Mouse (Mus musculus) heart, embryonic 15.5 days (tissue): Measurements from ENCODE around the gene Gm11733. TPM values are rescaled to one million over a fixed set of nuclear protein-coding genes. Genes with fewer than 3 reads are reported as not detected.

Experiments
- ATAC-seq: fragments of 200-750 bp; cut with Nextera tagmentation; replicated peaks from 2 replicates; pipeline ENCODE4 v1.8.0; 2017; ENCODE audit warnings: low read depth, moderate TSS enrichment; ENCODE audit not compliant: insufficient number of reproducible peaks, insufficient read depth, low FRiP score
- H3K27ac ChIP-seq: fragments of 300-500 bp; sonication (generic); 2 replicates; pipeline ENCODE4 v1.5.1; 2015; ENCODE audit warnings: mild to moderate bottlenecking, inconsistent platforms
- H3K27me3 ChIP-seq: fragments of 300-500 bp; sonication (generic); 2 replicates; pipeline ENCODE4 v1.6.1; 2015; ENCODE audit warnings: inconsistent platforms
- H3K36me3 ChIP-seq: fragments of 300-500 bp; sonication (generic); 2 replicates; pipeline ENCODE4 v1.6.1; 2015; ENCODE audit warnings: mild to moderate bottlenecking, inconsistent platforms
- H3K4me1 ChIP-seq: fragments of 300-500 bp; sonication (generic); replicated peaks from 2 replicates; pipeline ENCODE4 v1.6.1; 2015; ENCODE audit warnings: inconsistent platforms
- H3K4me2 ChIP-seq: fragments of 300-500 bp; sonication (generic); 2 replicates; pipeline ENCODE4 v1.6.1; 2015; ENCODE audit warnings: inconsistent platforms, mild to moderate bottlenecking, moderate library complexity
- H3K4me3 ChIP-seq: fragments of 300-500 bp; sonication (generic); 2 replicates; pipeline ENCODE4 v1.5.1; 2015; ENCODE audit warnings: mild to moderate bottlenecking, inconsistent platforms
- H3K9ac ChIP-seq: fragments of 300-500 bp; sonication (generic); 2 replicates; pipeline ENCODE4 v1.6.1; 2015; ENCODE audit warnings: mild to moderate bottlenecking, inconsistent platforms
- H3K9me3 ChIP-seq: fragments of 300-500 bp; sonication (generic); replicated peaks from 2 replicates; pipeline ENCODE4 v1.6.1; 2016; ENCODE audit warnings: inconsistent platforms
- WGBS: fragments of 180-500 bp; shearing (Covaris S2); methylation state at CpG from one replicate; pipeline ENCODE4 v1.1.7; 2015; ENCODE audit warnings: mixed read lengths; 5-methylcytosine and 5-hydroxymethylcytosine counted together
- polyA plus RNA-seq: library from polyadenylated mRNA; unstranded; fragments of >200 nt; fragmentation: Nextera tagmentation; extraction: Ambion mirVana; gene quantifications from 2 replicates; pipeline ENCODE4 v1.2.1, GENCODE M21; 2015

The Gm11733 gene
- polyA plus RNA-seq, 1 experiment from 2014 or later: not detected

GRCm38 (mm10) chr11:117508972-117509371, 24.8 kb downstream of the Gm11733 start:
- Histone ChIP-seq H3K36me3 (no peaks in the 10 kb centered on the region), H3K27ac (no peak overlapping the region), H3K4me1 (no peaks in the 10 kb centered on the region), H3K9ac (no peak overlapping the region), H3K4me3 (no peak overlapping the region), H3K27me3 (no peaks in the 10 kb centered on the region), H3K4me2 (no peak overlapping the region), H3K9me3 (no peaks in the 10 kb centered on the region)
- ATAC-seq: no peak
- WGBS: 89% methylated on average over 4 of the region's 4 CpGs

GRCm38 (mm10) chr11:117515718-117516421, 31.7 kb downstream of the Gm11733 start:
- H3K27ac ChIP-seq: no peak overlapping the region
- H3K4me1 ChIP-seq: no peaks in the 10 kb centered on the region; the same call in 1 of the 2 replicates
- 78% methylated on average over 10 of the region's 10 CpGs for WGBS
- H3K27me3 ChIP-seq: peaks cover 8% of the 10 kb centered on the region; the same call in 1 of the 2 replicates
- H3K9ac ChIP-seq: no peak overlapping the region
- H3K4me2 ChIP-seq: no peak overlapping the region
- no peak overlapping the region for H3K4me3 ChIP-seq
- H3K36me3 ChIP-seq: no peaks in the 10 kb centered on the region
- H3K9me3 ChIP-seq: no peaks in the 10 kb centered on the region
- no peak for ATAC-seq

DNA sequence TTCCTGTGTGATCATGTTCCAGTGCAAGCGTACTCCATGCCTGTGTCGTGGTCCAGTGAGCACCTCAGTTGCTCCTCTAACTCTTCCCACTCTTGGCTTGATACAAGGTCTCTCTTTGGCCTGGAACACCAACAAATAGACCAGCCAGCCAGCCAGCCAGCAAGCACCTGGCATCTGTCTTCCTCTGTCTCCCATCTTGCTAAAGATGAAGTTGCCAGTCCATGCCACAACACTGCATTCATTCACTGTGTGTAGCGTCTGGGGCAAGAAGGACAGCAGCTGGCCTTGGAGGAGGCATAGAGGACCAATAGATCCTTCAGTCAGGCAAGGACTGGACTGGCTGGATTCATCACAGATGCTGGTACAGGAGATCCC, 32.2 kb downstream of the Gm11733 start:
- Histone ChIP-seq H3K4me1 (no peaks in the 10 kb centered on the region; the same call in 1 of the 2 replicates), H3K4me3 (no peak overlapping the region), H3K27me3 (peaks cover 8% of the 10 kb centered on the region; the same call in 1 of the 2 replicates), H3K4me2 (no peak overlapping the region), H3K9me3 (no peaks in the 10 kb centered on the region), H3K27ac (no peak overlapping the region), H3K9ac (no peak overlapping the region), H3K36me3 (no peaks in the 10 kb centered on the region)
- ATAC-seq: no peak
- WGBS: 79% methylated on average over 3 of the region's 3 CpGs

DNA sequence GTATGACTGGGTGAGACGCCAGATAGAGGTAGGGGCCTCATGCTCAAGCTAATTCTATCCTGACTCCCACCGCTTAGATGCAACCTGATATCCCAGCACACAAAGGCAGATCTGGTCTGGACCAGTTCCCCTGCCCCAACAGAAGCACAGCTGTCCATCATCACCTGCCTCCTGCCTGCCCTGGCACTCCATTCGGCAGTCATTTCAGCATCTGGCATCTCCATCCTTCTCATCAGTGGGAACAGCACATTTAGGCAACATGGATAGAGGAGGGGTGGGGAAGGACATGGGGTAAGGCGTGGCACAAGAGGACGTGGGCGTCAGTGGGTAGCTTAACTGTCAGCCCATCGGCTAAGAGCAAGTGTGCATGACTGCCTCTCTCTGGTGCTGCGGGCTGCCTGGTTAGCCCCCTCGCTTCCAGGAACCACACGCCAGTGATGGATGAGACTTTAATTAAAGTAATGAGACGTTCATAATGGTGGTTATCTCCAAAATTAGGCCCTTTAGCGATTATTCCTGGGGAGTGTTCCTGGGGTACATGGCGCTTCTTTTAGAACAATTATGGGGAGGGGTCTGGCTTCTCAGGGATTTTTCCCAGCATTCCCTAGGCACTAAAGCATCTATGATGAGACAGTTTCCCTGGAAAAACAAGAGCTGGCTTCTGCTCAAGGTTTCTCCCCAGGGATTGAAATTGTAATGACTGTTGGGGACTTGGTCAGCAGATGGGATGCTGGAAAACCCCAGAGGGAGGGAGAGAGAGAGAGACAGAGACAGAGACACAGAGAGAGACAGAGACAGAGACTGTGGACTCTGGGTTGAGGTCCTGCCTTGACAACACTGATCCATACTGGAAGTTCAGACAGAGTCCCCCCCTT, 38.0 kb downstream of the Gm11733 start:
- no peak overlapping the region for H3K4me3 ChIP-seq
- H3K36me3 ChIP-seq: no peaks in the 10 kb centered on the region
- 66% methylated on average over 13 of the region's 13 CpGs for WGBS
- no peaks in the 10 kb centered on the region for H3K9me3 ChIP-seq
- no peak overlapping the region for H3K9ac ChIP-seq
- H3K4me2 ChIP-seq: no peak overlapping the region
- peaks cover 22% of the 10 kb centered on the region for H3K4me1 ChIP-seq
- no peak for ATAC-seq
- H3K27ac ChIP-seq: peak overlapping the region; percentile 80
- peaks cover 7% of the 10 kb centered on the region; the same call in 1 of the 2 replicates for H3K27me3 ChIP-seq

GRCm38 (mm10) chr11:117522879-117523519, 38.8 kb downstream of the Gm11733 start:
- Histone ChIP-seq H3K36me3 (no peaks in the 10 kb centered on the region), H3K4me1 (peaks cover 22% of the 10 kb centered on the region), H3K4me2 (peak overlapping the region; percentile 43), H3K9ac (peak overlapping the region; percentile 11; the same call in 1 of the 2 replicates), H3K4me3 (no peak overlapping the region), H3K9me3 (no peaks in the 10 kb centered on the region), H3K27ac (peak overlapping the region; percentile 80), H3K27me3 (peaks cover 3% of the 10 kb centered on the region; the same call in 1 of the 2 replicates)
- peak; percentile 82 for ATAC-seq
- WGBS: 44% methylated on average over 16 of the region's 16 CpGs

DNA sequence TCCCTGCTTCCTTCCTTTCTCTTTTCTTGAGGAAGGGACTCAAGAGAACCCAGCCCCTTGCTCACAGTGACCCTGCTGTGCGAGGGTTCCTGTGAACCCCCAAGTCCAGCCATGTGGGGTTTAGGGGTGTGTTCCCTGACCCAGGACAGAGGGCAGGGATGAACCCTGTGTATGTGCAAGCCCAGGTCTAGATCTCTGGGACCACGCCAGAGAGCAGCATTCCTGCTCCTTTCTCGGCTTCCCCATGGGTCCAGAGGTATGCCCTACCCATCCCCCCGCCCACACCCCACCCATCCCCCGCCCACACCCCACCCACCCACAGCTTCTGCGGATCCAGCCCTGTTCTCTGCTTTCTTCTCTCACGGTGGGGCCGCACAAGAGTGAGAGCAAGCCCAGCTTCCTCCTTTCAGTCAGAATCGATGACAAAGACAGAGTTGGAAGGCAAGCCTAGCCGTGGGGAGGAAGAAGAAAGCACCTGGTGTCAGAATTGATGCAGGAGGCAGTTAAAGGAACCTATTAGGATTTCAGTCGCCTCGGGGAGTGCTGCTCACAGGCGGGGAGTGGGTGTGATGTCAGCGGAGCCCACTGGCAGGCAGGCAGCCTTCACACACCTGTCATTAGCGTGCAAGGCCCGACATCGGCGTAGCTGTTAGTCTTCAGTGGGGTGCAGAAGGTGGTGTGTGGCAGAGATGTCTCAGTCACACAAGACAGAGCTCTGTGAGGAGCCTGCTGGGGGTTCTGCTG, 41.6 kb downstream of the Gm11733 start:
- Histone ChIP-seq H3K9ac (no peak overlapping the region), H3K36me3 (no peaks in the 10 kb centered on the region), H3K9me3 (no peaks in the 10 kb centered on the region), H3K4me1 (peaks cover 22% of the 10 kb centered on the region), H3K27me3 (peaks cover 3% of the 10 kb centered on the region; the same call in 1 of the 2 replicates), H3K4me3 (no peak overlapping the region), H3K27ac (no peak overlapping the region), H3K4me2 (no peak overlapping the region; the same call in 1 of the 2 replicates)
- ATAC-seq: no peak
- 23% methylated on average over 18 of the region's 18 CpGs for WGBS

- no peak overlapping the region for H3K4me3 ChIP-seq
- no peak overlapping the region for H3K9ac ChIP-seq
- H3K4me2 ChIP-seq: no peak overlapping the region
- no peaks in the 10 kb centered on the region for H3K36me3 ChIP-seq
- peaks cover 10% of the 10 kb centered on the region for H3K4me1 ChIP-seq
- WGBS: 66% methylated on average over 10 of the region's 10 CpGs
- H3K27ac ChIP-seq: no peak overlapping the region
- no peaks in the 10 kb centered on the region for H3K9me3 ChIP-seq
- no peak for ATAC-seq
- H3K27me3 ChIP-seq: 0 out of 2 replicates have a peak, but pooled peaks cover 5% of the 10 kb centered on the region
Measured at GRCm38 (mm10) chr11:117532374-117532773, 48.2 kb downstream of the Gm11733 start.

GRCm38 (mm10) chr11:117534912-117535311, 50.7 kb downstream of the Gm11733 start:
- Histone ChIP-seq H3K27ac (no peak overlapping the region), H3K36me3 (no peaks in the 10 kb centered on the region), H3K4me1 (peaks cover 10% of the 10 kb centered on the region), H3K9ac (no peak overlapping the region), H3K4me2 (no peak overlapping the region), H3K9me3 (no peaks in the 10 kb centered on the region), H3K27me3 (0 out of 2 replicates have a peak, but pooled peaks cover 7% of the 10 kb centered on the region), H3K4me3 (no peak overlapping the region)
- peak; percentile 72; the same call in 1 of the 2 replicates for ATAC-seq
- WGBS: 48% methylated on average over 10 of the region's 10 CpGs

GRCm38 (mm10) chr11:117535491-117536304, 51.5 kb downstream of the Gm11733 start:
- H3K27me3 ChIP-seq: peaks cover 8% of the 10 kb centered on the region; the same call in 1 of the 2 replicates
- WGBS: 65% methylated on average over 9 of the region's 9 CpGs
- H3K9me3 ChIP-seq: no peaks in the 10 kb centered on the region
- H3K27ac ChIP-seq: no peak overlapping the region
- H3K4me1 ChIP-seq: peaks cover 10% of the 10 kb centered on the region
- H3K4me3 ChIP-seq: no peak overlapping the region
- no peak for ATAC-seq
- no peak overlapping the region for H3K4me2 ChIP-seq
- no peaks in the 10 kb centered on the region for H3K36me3 ChIP-seq
- no peak overlapping the region for H3K9ac ChIP-seq

DNA sequence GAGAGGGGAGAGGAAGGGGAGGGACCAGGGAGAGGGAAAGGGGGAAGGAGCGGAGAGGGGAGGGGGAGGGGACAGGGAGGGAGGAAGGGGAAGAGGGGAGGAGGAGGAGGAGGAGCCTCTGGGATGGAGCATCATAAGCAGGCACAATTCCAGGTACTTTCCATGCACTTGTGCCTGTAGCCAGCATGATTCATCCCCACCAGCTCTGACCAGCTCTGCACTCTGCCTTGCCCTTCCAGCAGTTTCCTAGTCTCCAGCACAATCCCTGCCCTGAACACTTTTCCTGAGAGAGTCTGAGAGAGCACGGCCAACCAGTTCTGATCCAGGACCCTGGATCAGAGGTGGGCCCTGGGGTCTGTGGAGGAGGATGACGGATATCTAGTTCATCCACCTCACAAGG, 52.4 kb downstream of the Gm11733 start:
- Histone ChIP-seq H3K4me3 (no peak overlapping the region), H3K4me2 (no peak overlapping the region), H3K27me3 (peaks cover 8% of the 10 kb centered on the region; the same call in 1 of the 2 replicates), H3K4me1 (peaks cover 17% of the 10 kb centered on the region), H3K9ac (no peak overlapping the region), H3K9me3 (no peaks in the 10 kb centered on the region), H3K36me3 (no peaks in the 10 kb centered on the region), H3K27ac (no peak overlapping the region)
- ATAC-seq: no peak
- 58% methylated on average over 3 of the region's 3 CpGs for WGBS
